Mouse (Mus musculus) hindbrain, embryonic 14.5 days (tissue): ENCODE results near the gene Gm44511. TPM values are rescaled to one million over a fixed set of nuclear protein-coding genes. Genes with fewer than 3 reads are reported as not detected.
A peak's percentile ranks its signal among the peaks of the same experiment; 100 is the strongest.
"Not testable (repeated sequence)": the region's sequence is repeated elsewhere in the genome, so short reads cannot be mapped to it uniquely, and the experiment has no call there.

Source experiments
- ATAC-seq: fragments of 200-750 bp; cut with Nextera tagmentation; 2 replicates; pipeline ENCODE4 v1.8.0; 2017; ENCODE audit warnings: moderate number of reproducible peaks, mild to moderate bottlenecking, moderate TSS enrichment, moderate library complexity; ENCODE audit not compliant: low FRiP score
- DNase-seq: peaks from one replicate; pipeline ENCODE4 v3.0.0-alpha.2; 2015; ENCODE audit warnings: low spot score
- H3K27ac ChIP-seq: fragments of 300-500 bp; sonication (generic); 2 replicates; pipeline ENCODE4 v1.5.1; 2014; ENCODE audit warnings: mild to moderate bottlenecking, moderate library complexity
- H3K27me3 ChIP-seq: fragments of 300-500 bp; sonication (generic); 2 replicates; pipeline ENCODE4 v1.6.1; 2014; ENCODE audit warnings: mild to moderate bottlenecking, low read length, mixed read lengths; ENCODE audit not compliant: control insufficient read depth, insufficient read depth
- H3K36me3 ChIP-seq: fragments of 300-500 bp; sonication (generic); replicated peaks from 2 replicates; pipeline ENCODE4 v1.6.1; 2014; ENCODE audit not compliant: control insufficient read depth, insufficient read depth
- H3K4me1 ChIP-seq: fragments of 300-500 bp; sonication (generic); replicated peaks from 2 replicates; pipeline ENCODE4 v1.6.1; 2014; ENCODE audit warnings: antibody characterized with exemption, low read length, mixed read lengths; ENCODE audit not compliant: control insufficient read depth, insufficient read depth
- H3K4me2 ChIP-seq: fragments of 300-500 bp; sonication (generic); replicated peaks from 2 replicates; pipeline ENCODE4 v1.6.1; 2014; ENCODE audit warnings: mild to moderate bottlenecking, moderate library complexity
- H3K4me3 ChIP-seq: fragments of 300-500 bp; sonication (generic); replicated peaks from 2 replicates; pipeline ENCODE4 v1.5.1; 2014; ENCODE audit warnings: mild to moderate bottlenecking, low read length
- H3K9ac ChIP-seq: fragments of 300-500 bp; sonication (generic); 2 replicates; pipeline ENCODE4 v1.6.1; 2014
- H3K9me3 ChIP-seq: fragments of 300-500 bp; sonication (generic); 2 replicates; pipeline ENCODE4 v1.6.1; 2016; ENCODE audit warnings: low read length; ENCODE audit not compliant: control insufficient read depth
- WGBS: fragments of 180-500 bp; shearing (Covaris S2); extraction: QIAGEN DNeasy Blood & Tissue Kit; methylation state at CpG from one replicate; pipeline ENCODE4 v1.1.7; 2014; 5-methylcytosine and 5-hydroxymethylcytosine counted together
- polyA plus RNA-seq: library from polyadenylated mRNA; unstranded; fragments of >200 nt; fragmentation: Nextera tagmentation; extraction: Ambion mirVana; gene quantifications from 2 replicates; pipeline ENCODE4 v1.2.1, GENCODE M21; 2014

The Gm44511 gene
- polyA plus RNA-seq, 1 experiment from 2014 or later, result not detected

DNA sequence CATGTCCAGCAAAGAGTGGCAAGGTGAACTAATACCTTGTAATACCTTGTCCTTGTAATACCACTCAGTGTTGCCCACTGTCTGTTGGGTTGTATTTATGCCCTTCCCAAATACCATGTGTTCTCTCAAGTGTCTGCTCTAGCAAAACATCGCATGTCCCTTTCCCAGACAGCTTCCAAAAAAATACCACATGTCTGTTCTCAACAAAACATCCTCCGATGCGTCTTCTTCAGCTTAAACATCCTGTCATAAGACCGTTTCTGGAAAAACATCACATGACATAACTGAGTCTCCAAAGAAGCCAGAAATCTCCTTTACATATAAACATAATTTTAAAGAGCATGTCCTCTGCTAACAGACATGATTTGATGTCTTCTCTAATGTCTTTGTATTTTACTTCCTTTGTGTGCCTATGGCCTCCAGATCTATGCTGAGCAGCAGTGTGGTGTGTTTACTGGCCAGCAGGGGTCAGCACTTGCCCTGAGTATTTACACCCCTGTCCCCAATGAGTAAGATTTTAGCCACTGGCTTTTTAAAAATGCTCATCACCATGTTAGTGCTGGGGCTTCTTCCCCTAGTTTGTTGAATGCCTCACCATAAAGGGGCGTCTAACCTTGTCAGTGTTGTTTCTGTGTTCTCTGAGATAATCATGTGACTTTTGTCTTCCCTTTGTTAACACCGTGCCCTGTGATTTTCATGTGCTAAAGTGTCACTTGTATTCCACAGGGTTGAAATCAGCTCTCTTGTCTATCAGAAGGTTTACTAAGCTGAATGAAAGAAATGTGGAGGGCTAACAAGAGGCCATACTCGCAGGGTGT, 21.1 kb downstream of the Gm44511 start:
- H3K27ac ChIP-seq, H3K4me1 ChIP-seq, H3K9ac ChIP-seq, H3K27me3 ChIP-seq, ATAC-seq, H3K36me3 ChIP-seq, H3K4me2 ChIP-seq, H3K4me3 ChIP-seq, H3K9me3 ChIP-seq: not testable (repeated sequence)
- 60% methylated on average over 7 of the region's 7 CpGs for whole genome bisulfite sequencing
- DNase-seq, result peak; percentile 71

DNA sequence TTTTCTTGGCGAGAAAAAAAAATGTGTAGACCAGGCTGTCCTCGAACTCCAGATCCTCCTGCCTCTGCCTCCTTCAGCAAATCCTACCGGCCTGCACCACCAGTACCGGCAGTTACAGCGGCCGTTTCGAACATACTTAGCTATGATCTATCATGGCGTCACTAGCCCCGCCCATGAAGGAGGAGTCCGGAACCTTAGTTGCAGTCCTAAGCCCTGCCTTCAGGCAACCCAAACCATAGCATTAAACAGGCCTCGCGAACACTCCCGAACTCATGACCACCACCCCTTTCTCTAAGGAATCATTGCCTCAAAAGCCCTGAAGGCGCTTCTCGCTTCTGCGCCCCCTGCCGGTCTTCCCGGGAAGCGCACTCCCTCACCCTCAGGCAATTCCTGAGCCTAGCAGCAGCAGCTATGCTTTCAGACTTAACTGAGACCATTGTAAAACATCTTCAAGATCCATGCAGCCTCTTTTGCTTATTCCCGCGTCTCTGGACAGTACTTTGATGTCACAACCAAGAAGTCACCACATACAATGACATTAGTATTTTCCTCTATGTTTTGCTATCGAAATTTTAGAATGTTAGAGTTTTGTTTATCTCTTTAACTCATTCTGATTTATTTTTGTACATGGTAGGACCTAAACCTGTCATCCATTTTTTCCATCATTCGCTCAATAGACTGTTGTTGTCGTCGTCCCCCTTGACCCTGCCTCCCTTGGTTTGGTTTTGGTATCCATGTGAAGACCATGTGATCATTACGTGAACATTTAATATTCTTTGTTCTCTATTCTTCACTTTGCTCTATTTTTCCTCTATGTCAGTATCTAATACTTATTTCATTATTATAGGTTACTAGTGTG, 22.9 kb downstream of the Gm44511 start:
- H3K36me3 ChIP-seq, result no peaks in the 10 kb centered on the region
- peak overlapping the region; percentile 53 for H3K9ac ChIP-seq
- H3K27ac ChIP-seq, result peak overlapping the region; percentile 81
- H3K4me1 ChIP-seq, result peaks cover 1% of the 10 kb centered on the region; the same call in 1 of the 2 replicates
- WGBS, result 6% methylated on average over 26 of the region's 26 CpGs
- no peaks in the 10 kb centered on the region for H3K9me3 ChIP-seq
- peak overlapping the region; percentile 37 for H3K4me3 ChIP-seq
- H3K27me3 ChIP-seq, result no peaks in the 10 kb centered on the region
- H3K4me2 ChIP-seq, result peak overlapping the region; percentile 51
- ATAC-seq, result peak; percentile 92
- peak; percentile 100 for DNase-seq

DNA sequence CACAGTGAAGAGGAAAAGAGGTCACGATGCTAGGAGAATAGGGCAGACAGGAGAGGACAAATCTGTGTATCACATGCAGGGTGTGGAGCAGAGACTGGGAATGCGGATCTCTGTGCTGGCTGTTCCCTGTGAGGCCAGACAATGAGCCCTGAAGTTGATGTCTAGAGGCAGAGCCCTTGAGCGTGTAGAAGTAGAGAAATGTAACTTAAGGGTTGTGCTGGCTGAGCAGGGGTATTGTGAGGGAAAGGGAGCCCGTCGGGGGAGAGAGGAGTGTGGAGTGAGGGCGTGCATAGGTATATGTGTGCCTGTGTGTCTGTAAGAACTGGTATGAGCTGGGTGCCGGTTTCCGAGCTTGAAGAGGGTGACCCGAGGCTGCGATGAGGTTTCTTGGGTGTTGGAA, 23.6 kb downstream of the Gm44511 start:
- peak overlapping the region; percentile 37 for H3K4me3 ChIP-seq
- no peaks in the 10 kb centered on the region for H3K27me3 ChIP-seq
- peak overlapping the region; percentile 81 for H3K27ac ChIP-seq
- H3K4me2 ChIP-seq, result peak overlapping the region; percentile 51
- 9% methylated on average over 10 of the region's 10 CpGs for WGBS
- H3K9ac ChIP-seq, result peak overlapping the region; percentile 53
- H3K9me3 ChIP-seq, result no peaks in the 10 kb centered on the region
- DNase-seq, result no peak
- ATAC-seq, result peak; percentile 44
- H3K4me1 ChIP-seq, result peaks cover 8% of the 10 kb centered on the region; the same call in 1 of the 2 replicates
- no peaks in the 10 kb centered on the region for H3K36me3 ChIP-seq

DNA sequence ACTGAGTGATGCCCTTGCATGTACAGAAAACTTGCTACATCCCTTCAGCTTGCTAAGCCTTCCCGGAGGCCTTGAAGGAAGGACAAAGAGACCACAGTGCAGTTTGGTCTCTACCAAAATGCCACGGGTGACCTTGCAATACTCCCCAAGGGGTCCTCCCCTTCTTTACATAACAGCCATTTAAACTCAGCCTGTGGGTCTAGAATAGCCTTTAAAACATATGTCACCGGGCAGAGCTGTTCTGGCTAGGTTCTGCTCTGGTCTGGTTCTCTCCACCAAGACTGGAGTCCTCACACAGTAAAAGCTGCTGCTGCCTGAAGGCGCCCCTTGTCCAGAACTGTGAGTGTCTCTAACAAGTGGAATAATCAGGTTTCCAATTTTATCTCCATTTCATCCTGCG, 25.4 kb downstream of the Gm44511 start:
- H3K4me3 ChIP-seq, result not testable (repeated sequence)

DNA sequence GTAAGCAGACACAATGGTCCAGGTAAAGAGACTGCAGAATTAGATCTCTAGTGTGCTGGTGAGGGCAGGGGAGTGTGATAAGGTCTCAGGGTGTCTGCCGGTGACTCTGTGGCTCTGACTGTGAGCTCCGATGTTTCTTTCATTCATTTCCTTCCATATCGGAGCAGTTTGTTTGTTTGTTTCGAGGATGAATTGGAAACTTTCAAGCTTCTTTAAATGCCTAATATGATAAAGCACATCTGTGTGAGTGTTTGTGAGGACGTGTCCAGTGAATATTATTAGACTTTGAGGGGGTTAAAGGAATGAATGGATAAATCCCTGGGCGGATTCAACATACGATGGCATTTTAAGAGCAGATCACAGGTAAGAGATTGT, 26.2 kb downstream of the Gm44511 start:
- ATAC-seq (no peak), DNase-seq (peak; percentile 58)
- Histone ChIP-seq H3K4me3 (peak overlapping the region; percentile 60), H3K9ac (peak overlapping the region; percentile 61), H3K36me3 (no peaks in the 10 kb centered on the region), H3K4me1 (peaks cover 9% of the 10 kb centered on the region; the same call in 1 of the 2 replicates), H3K27ac (peak overlapping the region; percentile 91), H3K4me2 (peak overlapping the region; percentile 62), H3K9me3 (no peaks in the 10 kb centered on the region), H3K27me3 (no peaks in the 10 kb centered on the region)
- 19% methylated on average over 7 of the region's 7 CpGs for WGBS

More for the DNA sequence above, 25.4 kb downstream of the Gm44511 start:
- not testable (repeated sequence) for H3K27ac ChIP-seq, H3K36me3 ChIP-seq, H3K27me3 ChIP-seq, DNase-seq, H3K9ac ChIP-seq, H3K4me1 ChIP-seq, ATAC-seq, H3K9me3 ChIP-seq
- WGBS, result 76% methylated on average over 5 of the region's 5 CpGs
- peak overlapping the region; percentile 62 for H3K4me2 ChIP-seq

DNA sequence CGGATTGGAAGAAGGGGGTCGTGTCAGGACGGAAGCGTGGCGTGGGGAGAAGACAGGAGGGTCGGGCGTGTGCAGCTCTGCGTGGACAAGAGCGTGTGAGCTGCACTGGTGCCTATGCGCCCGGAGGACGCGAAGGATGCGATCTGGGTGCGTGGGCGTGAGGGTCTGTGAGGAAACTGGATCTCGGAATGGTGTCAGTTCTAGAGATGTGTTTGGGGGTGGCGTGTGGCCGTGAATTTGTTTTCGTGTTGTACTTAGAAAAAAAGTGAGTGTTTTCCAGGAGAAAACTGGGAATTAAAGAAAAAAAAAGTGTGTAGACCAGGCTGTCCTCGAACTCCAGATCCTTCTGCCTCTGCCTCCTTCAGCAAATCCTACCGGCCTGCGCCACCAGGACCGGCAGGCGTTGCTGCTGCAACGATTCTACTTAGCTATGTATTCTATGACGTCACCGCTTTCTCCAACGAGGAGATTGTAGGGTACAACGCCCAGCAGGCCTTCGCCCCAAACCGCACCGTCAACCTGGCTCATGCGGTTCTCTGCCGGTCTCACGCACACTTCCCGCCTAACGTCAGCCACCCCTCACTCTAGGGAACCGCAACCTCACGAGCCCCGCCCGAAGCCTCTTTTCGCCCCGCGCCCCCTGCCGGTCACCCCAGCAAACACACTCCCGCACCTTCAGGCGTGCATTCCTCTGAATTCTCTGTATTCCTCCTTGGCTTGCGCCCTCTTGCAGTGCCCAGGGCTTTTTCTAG, 26.8 kb downstream of the Gm44511 start:
- peak overlapping the region; percentile 71 for H3K4me2 ChIP-seq
- under 1% methylated on average over 49 of the region's 49 CpGs for WGBS
- peak; percentile 81 for ATAC-seq
- H3K27me3 ChIP-seq, H3K4me1 ChIP-seq, H3K9me3 ChIP-seq, H3K36me3 ChIP-seq: not testable (repeated sequence)
- peak overlapping the region; percentile 91 for H3K27ac ChIP-seq
- peak overlapping the region; percentile 82 for H3K9ac ChIP-seq
- DNase-seq, result peak; percentile 100
- peak overlapping the region; percentile 60 for H3K4me3 ChIP-seq

DNA sequence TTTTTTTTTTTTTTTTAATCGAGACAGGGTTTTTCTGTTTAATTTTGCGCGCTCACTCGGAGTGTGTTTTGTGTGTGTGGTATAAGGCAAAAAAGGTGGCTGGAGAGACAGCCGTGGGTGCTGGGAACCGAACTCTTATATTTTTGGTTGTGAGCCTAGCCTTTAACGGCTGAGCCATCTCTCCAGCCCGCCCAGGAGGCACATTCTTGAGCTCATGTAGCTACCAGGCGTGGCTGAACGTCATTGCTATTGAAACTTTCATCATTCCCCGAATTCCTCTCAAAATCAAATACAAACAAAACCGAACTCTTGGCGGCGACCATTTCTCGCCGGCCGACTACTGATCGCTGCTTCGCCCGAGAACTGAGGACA, 27.4 kb downstream of the Gm44511 start:
- H3K4me1 ChIP-seq, H3K36me3 ChIP-seq, H3K27me3 ChIP-seq, H3K9me3 ChIP-seq: not testable (repeated sequence)
- WGBS, result under 1% methylated on average over 20 of the region's 20 CpGs
- peak overlapping the region; percentile 91 for H3K27ac ChIP-seq
- H3K9ac ChIP-seq, result peak overlapping the region; percentile 82
- DNase-seq (peak; percentile 96), ATAC-seq (peak; percentile 49)
- peak overlapping the region; percentile 71 for H3K4me2 ChIP-seq
- H3K4me3 ChIP-seq, result peak overlapping the region; percentile 60

DNA sequence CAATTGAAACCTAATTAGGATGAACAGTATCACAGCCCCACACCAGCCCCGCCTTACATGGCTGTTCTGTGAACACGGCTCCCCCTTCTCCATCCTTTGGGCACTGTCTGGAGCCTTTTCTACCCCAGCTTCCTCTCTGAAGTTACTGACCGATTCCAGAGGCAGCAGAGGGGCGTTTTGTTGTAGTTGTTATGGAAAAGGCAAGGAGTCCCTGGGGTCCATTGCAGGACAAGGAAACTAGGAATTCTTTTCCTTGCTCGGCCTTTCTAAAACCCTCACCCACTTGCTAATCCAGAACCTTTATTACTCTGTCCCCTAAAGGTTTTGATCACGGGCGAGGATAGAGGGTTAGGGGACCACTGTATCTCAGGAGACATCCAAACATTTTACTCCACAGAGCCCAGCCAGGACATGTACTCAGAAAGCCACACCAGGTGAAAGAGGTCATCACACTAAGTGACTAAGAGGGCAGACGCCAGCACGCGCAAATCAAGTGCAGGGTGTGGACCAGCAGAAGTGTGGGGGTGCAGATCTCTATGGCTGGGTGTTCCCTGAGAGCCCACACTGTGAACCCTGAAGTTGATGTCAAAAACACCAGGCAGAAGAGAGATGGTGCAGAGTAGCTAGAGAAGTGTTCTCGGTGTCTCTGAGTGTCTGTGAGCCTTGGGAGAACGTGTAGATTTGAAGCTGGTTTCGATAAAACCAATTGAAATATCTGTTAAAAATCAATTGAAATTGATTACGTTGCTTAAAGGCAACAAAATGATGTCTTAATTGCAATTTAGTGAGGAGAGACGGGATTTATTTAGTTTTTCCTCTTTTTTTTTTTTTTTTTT, 28.0 kb downstream of the Gm44511 start:
- H3K27me3 ChIP-seq, result no peaks in the 10 kb centered on the region
- H3K9ac ChIP-seq, result peak overlapping the region; percentile 54
- H3K4me2 ChIP-seq, result peak overlapping the region; percentile 71
- ATAC-seq, result no peak
- DNase-seq, result peak; percentile 38
- 15% methylated on average over 15 of the region's 15 CpGs for WGBS
- no peaks in the 10 kb centered on the region for H3K36me3 ChIP-seq
- H3K4me3 ChIP-seq, result peak overlapping the region; percentile 60
- no peaks in the 10 kb centered on the region for H3K9me3 ChIP-seq
- peaks cover 9% of the 10 kb centered on the region; the same call in 1 of the 2 replicates for H3K4me1 ChIP-seq
- H3K27ac ChIP-seq, result peak overlapping the region; percentile 66
